Mouse (Mus musculus): ENCODE measurements at regions not wholly inside any gene's neighbourhood (a gene's known extent, or its start where the extent isn't known, plus 50 kb on each side); places are given as distances from the start of the nearest gene placed in this dataset.
"Not testable (repeated sequence)": the region's sequence is repeated elsewhere in the genome, so short reads cannot be mapped to it uniquely, and the experiment has no call there.

- 70% methylated on average over 6 of the region's 6 CpGs for WGBS (ENCODE audit: insufficient replicate concordance)
- Histone ChIP-seq H3K4me2 (no peak overlapping the region), H3K9ac (no peak overlapping the region), H3K9me3 (replicated peaks) (no peaks in the 10 kb centered on the region), H3K4me3 (replicated peaks) (no peak overlapping the region), H3K27ac (replicated peaks) (no peak overlapping the region), H3K36me3 (replicated peaks) (no peaks in the 10 kb centered on the region), H3K27me3 (no peaks in the 10 kb centered on the region), H3K4me1 (replicated peaks) (no peaks in the 10 kb centered on the region)
- no peak for ATAC-seq (ENCODE audit: insufficient read depth)
Measured at GRCm38 (mm10) chr10:118947724-118948123, 77.7 kb upstream of the Dyrk2 start.

GRCm38 (mm10) chr10:118947016-118947674 lies 77.1 kb upstream of the Dyrk2 start:
- no peak overlapping the region for H3K9ac ChIP-seq
- H3K36me3 ChIP-seq (replicated peaks) = no peaks in the 10 kb centered on the region
- ATAC-seq (ENCODE audit: insufficient read depth) = no peak
- no peaks in the 10 kb centered on the region for H3K27me3 ChIP-seq
- no peaks in the 10 kb centered on the region for H3K9me3 ChIP-seq (replicated peaks)
- H3K4me2 ChIP-seq = no peak overlapping the region
- no peak overlapping the region for H3K4me3 ChIP-seq (replicated peaks)
- no peak overlapping the region for H3K27ac ChIP-seq (replicated peaks)
- no peaks in the 10 kb centered on the region for H3K4me1 ChIP-seq (replicated peaks)
- whole genome bisulfite sequencing (ENCODE audit: insufficient replicate concordance) = 52% methylated on average over 9 of the region's 9 CpGs

- 74% methylated on average over 12 of the region's 12 CpGs for WGBS (ENCODE audit: insufficient replicate concordance)
- Histone ChIP-seq H3K27me3 (no peaks in the 10 kb centered on the region), H3K9me3 (replicated peaks) (no peaks in the 10 kb centered on the region), H3K4me1 (replicated peaks) (no peaks in the 10 kb centered on the region), H3K4me2 (no peak overlapping the region), H3K36me3 (replicated peaks) (no peaks in the 10 kb centered on the region), H3K4me3 (replicated peaks) (no peak overlapping the region), H3K27ac (replicated peaks) (no peak overlapping the region), H3K9ac (no peak overlapping the region)
- no peak for ATAC-seq (ENCODE audit: insufficient read depth)
Measured at GRCm38 (mm10) chr10:118927316-118927715, 57.3 kb upstream of the Dyrk2 start.

GRCm38 (mm10) chr10:118923473-118924185 lies 53.6 kb upstream of the Dyrk2 start:
- Histone ChIP-seq H3K36me3 (replicated peaks) (no peaks in the 10 kb centered on the region), H3K4me1 (replicated peaks) (no peaks in the 10 kb centered on the region), H3K27me3 (no peaks in the 10 kb centered on the region), H3K4me2 (no peak overlapping the region), H3K9ac (no peak overlapping the region), H3K9me3 (replicated peaks) (no peaks in the 10 kb centered on the region), H3K27ac (replicated peaks) (no peak overlapping the region), H3K4me3 (replicated peaks) (no peak overlapping the region)
- no peak for ATAC-seq (ENCODE audit: insufficient read depth)
- 54% methylated on average over 15 of the region's 15 CpGs for WGBS (ENCODE audit: insufficient replicate concordance)

GRCm38 (mm10) chr10:118922120-118922519 lies 52.1 kb upstream of the Dyrk2 start:
- not testable (repeated sequence) for H3K9ac ChIP-seq; H3K27ac ChIP-seq (replicated peaks); H3K36me3 ChIP-seq (replicated peaks); H3K9me3 ChIP-seq (replicated peaks); H3K4me3 ChIP-seq (replicated peaks); H3K27me3 ChIP-seq; ATAC-seq (ENCODE audit: insufficient read depth); H3K4me2 ChIP-seq; H3K4me1 ChIP-seq (replicated peaks)
